In genomic region chr16:29837025-29837629, GRCm38 (mm10) we compare ENCODE assay signal across 7 mouse cellular contexts.
A peak's percentile ranks its signal among the peaks of the same experiment; 100 is the strongest.
DNase-seq lines count a peak whose midpoint lies in the region; ATAC-seq and TF ChIP-seq lines count a peak whose summit lies in the region.

No protein-coding gene starts in this region.

- intact Hi-C loops in gastrocnemius, adult 2 months (cut with DNase I): no loop called here

- H3K4me1 ChIP-seq in lung, embryonic 14.5 days (ENCODE audit: insufficient read depth): peaks cover 8% of the 10 kb centered on the region; the same call in 1 of the 2 replicates
- no peaks in the 10 kb centered on the region; the same call in none of the 2 replicates for H3K4me1 ChIP-seq in lung, postnatal 0 days (ENCODE audit: insufficient read depth, low read depth, low read length)
- H3K4me1 ChIP-seq in forebrain, embryonic 14.5 days (ENCODE audit: control insufficient read depth, insufficient read depth, low read length): peaks cover 30% of the 10 kb centered on the region
- peaks cover 28% of the 10 kb centered on the region for H3K4me1 ChIP-seq in limb, embryonic 15.5 days
- H3K4me1 ChIP-seq in stomach, postnatal 0 days (replicated peaks; ENCODE audit: control insufficient read depth, insufficient read depth): no peaks in the 10 kb centered on the region

- no peak overlapping the region for H3K27ac ChIP-seq in lung, embryonic 14.5 days (ENCODE audit: low read depth)
- H3K27ac ChIP-seq in lung, postnatal 0 days (ENCODE audit: low read length): no peak overlapping the region
- H3K27ac ChIP-seq in forebrain, embryonic 14.5 days (ENCODE audit: low read depth, low read length): no peak overlapping the region
- H3K27ac ChIP-seq in limb, embryonic 15.5 days: no peak overlapping the region
- no peak overlapping the region for H3K27ac ChIP-seq in stomach, postnatal 0 days (replicated peaks)
- H3K27ac ChIP-seq in gastrocnemius, adult 2 months: no peak overlapping the region

- 19% methylated on average over 14 of the region's 14 CpGs for WGBS in lung, embryonic 14.5 days
- 27% methylated on average over 14 of the region's 14 CpGs for WGBS in lung, postnatal 0 days
- 2% methylated on average over 14 of the region's 14 CpGs for WGBS in forebrain, embryonic 14.5 days
- WGBS in limb, embryonic 15.5 days: 21% methylated on average over 14 of the region's 14 CpGs
- 34% methylated on average over 14 of the region's 14 CpGs for WGBS in stomach, postnatal 0 days

- no peaks in the 10 kb centered on the region for H3K9me3 ChIP-seq in lung, embryonic 14.5 days (ENCODE audit: low read depth, low read length)
- H3K9me3 ChIP-seq in lung, postnatal 0 days (ENCODE audit: low read length): no peaks in the 10 kb centered on the region
- no peaks in the 10 kb centered on the region for H3K9me3 ChIP-seq in forebrain, embryonic 14.5 days (replicated peaks; ENCODE audit: control insufficient read depth, low read length)
- no peaks in the 10 kb centered on the region for H3K9me3 ChIP-seq in limb, embryonic 15.5 days
- no peaks in the 10 kb centered on the region for H3K9me3 ChIP-seq in stomach, postnatal 0 days (ENCODE audit: control insufficient read depth, low read length)

- TF ChIP-seq EP300 in lung, postnatal 0 days (IDR thresholded peaks at IDR 0.05): no peak
- no peak for TF ChIP-seq EP300 in stomach, postnatal 0 days (optimal IDR thresholded peaks at IDR 0.05)

- peak; percentile 57 for DNase-seq in lung, embryonic 14.5 days
- no peak for DNase-seq in lung, postnatal 0 days (ENCODE audit: low spot score)
- DNase-seq in forebrain, embryonic 14.5 days (ENCODE audit: low spot score): peak; percentile 79
- DNase-seq in stomach, postnatal 0 days (ENCODE audit: low spot score): peak; percentile 34
- DNase-seq in gastrocnemius, adult 2 months: no peak

- peak overlapping the region; percentile 27; the same call in 1 of the 2 replicates for H3K9ac ChIP-seq in lung, embryonic 14.5 days
- no peak overlapping the region for H3K9ac ChIP-seq in lung, postnatal 0 days (replicated peaks; ENCODE audit: low read depth)
- H3K9ac ChIP-seq in forebrain, embryonic 14.5 days (ENCODE audit: low read length): peak overlapping the region; percentile 49
- no peak overlapping the region for H3K9ac ChIP-seq in limb, embryonic 15.5 days
- no peak overlapping the region for H3K9ac ChIP-seq in stomach, postnatal 0 days (ENCODE audit: low read length)

- TF ChIP-seq CTCF in lung, embryonic 14.5 days (IDR thresholded peaks at IDR 0.05; ENCODE audit: low read depth): no peak
- no peak for TF ChIP-seq CTCF in lung, postnatal 0 days (IDR thresholded peaks at IDR 0.05)
- no peak for TF ChIP-seq CTCF in stomach, postnatal 0 days (IDR thresholded peaks at IDR 0.05; ENCODE audit: low read depth)
- TF ChIP-seq CTCF in gastrocnemius, adult 2 months (IDR thresholded peaks at IDR 0.05): no peak

- no peak for ATAC-seq in lung, embryonic 14.5 days (ENCODE audit: insufficient read depth)
- no peak; the same call in 1 of the 2 replicates for ATAC-seq in lung, postnatal 0 days
- peak; percentile 63 for ATAC-seq in forebrain, embryonic 14.5 days
- no peak for ATAC-seq in limb, embryonic 15.5 days (ENCODE audit: insufficient number of reproducible peaks, low FRiP score, low TSS enrichment, low read depth)
- ATAC-seq in stomach, postnatal 0 days (ENCODE audit: low FRiP score, low TSS enrichment): no peak
- no peak for ATAC-seq in megakaryocyte, adult 5-6 weeks (ENCODE audit: poor library complexity, severe bottlenecking)

- peak overlapping the region; percentile 35; the same call in 1 of the 2 replicates for H3K4me2 ChIP-seq in lung, embryonic 14.5 days
- H3K4me2 ChIP-seq in lung, postnatal 0 days (replicated peaks; ENCODE audit: low read depth, low read length): no peak overlapping the region
- peak overlapping the region; percentile 63 for H3K4me2 ChIP-seq in forebrain, embryonic 14.5 days (ENCODE audit: low read length)
- peak overlapping the region; percentile 20; the same call in 1 of the 2 replicates for H3K4me2 ChIP-seq in limb, embryonic 15.5 days
- peak overlapping the region; percentile 17; the same call in 1 of the 2 replicates for H3K4me2 ChIP-seq in stomach, postnatal 0 days (replicated peaks; ENCODE audit: low read depth)

- no peaks in the 10 kb centered on the region for H3K36me3 ChIP-seq in lung, embryonic 14.5 days (ENCODE audit: insufficient read depth)
- no peaks in the 10 kb centered on the region for H3K36me3 ChIP-seq in lung, postnatal 0 days (ENCODE audit: insufficient read depth, low read length)
- no peaks in the 10 kb centered on the region for H3K36me3 ChIP-seq in forebrain, embryonic 14.5 days (ENCODE audit: control insufficient read depth, insufficient read depth, low read length)
- H3K36me3 ChIP-seq in limb, embryonic 15.5 days: no peaks in the 10 kb centered on the region
- no peaks in the 10 kb centered on the region for H3K36me3 ChIP-seq in stomach, postnatal 0 days (ENCODE audit: control insufficient read depth, insufficient read depth, low read length)

- no peak overlapping the region for H3K4me3 ChIP-seq in lung, embryonic 14.5 days (ENCODE audit: low read depth, low read length)
- no peak overlapping the region for H3K4me3 ChIP-seq in lung, postnatal 0 days (ENCODE audit: low read depth, low read length)
- H3K4me3 ChIP-seq in forebrain, embryonic 14.5 days (ENCODE audit: low read depth, low read length): peak overlapping the region; percentile 18
- H3K4me3 ChIP-seq in limb, embryonic 15.5 days: no peak overlapping the region
- H3K4me3 ChIP-seq in stomach, postnatal 0 days (ENCODE audit: low read depth, low read length): no peak overlapping the region
- no peak overlapping the region for H3K4me3 ChIP-seq in gastrocnemius, adult 2 months

- no peaks in the 10 kb centered on the region for H3K27me3 ChIP-seq in lung, embryonic 14.5 days (ENCODE audit: insufficient read depth, low read length)
- H3K27me3 ChIP-seq in lung, postnatal 0 days (replicated peaks; ENCODE audit: insufficient read depth, low read length): no peaks in the 10 kb centered on the region
- H3K27me3 ChIP-seq in forebrain, embryonic 14.5 days (replicated peaks; ENCODE audit: control insufficient read depth, insufficient read depth, low read length): no peaks in the 10 kb centered on the region
- no peaks in the 10 kb centered on the region for H3K27me3 ChIP-seq in limb, embryonic 15.5 days
- no peaks in the 10 kb centered on the region for H3K27me3 ChIP-seq in stomach, postnatal 0 days (ENCODE audit: control insufficient read depth, insufficient read depth, low read length)

Comparison
In these comparisons a context has a peak if more than half of its experiments do, and no peak if none do; other contexts are left out.
1. DNase-seq: peak in lung, embryonic 14.5 days (single experiment), forebrain, embryonic 14.5 days (single experiment) and stomach, postnatal 0 days (single experiment); none in lung, postnatal 0 days (single experiment) and gastrocnemius, adult 2 months (single experiment).
2. H3K9ac ChIP-seq: peak in lung, embryonic 14.5 days (single experiment) and forebrain, embryonic 14.5 days (single experiment); none in lung, postnatal 0 days (single experiment), limb, embryonic 15.5 days (single experiment) and stomach, postnatal 0 days (single experiment).